Mouse (Mus musculus): ENCODE measurements around the gene Smpdl3b.
A peak's percentile ranks its signal among the peaks of the same experiment; 100 is the strongest.

GRCm38 (mm10) chr4:132806620-132807191 lies 49.7 kb upstream of the Smpdl3b start:
- TF ChIP-seq CHD2 (IDR thresholded peaks at IDR 0.05; ENCODE audit: low read length) (no peak), CHD1 (IDR thresholded peaks at IDR 0.05; ENCODE audit: low read depth, low read length) (no peak), POLR2A (IDR thresholded peaks at IDR 0.05; ENCODE audit: control insufficient read depth in 1 of 2, insufficient read depth in 1 of 2, low read depth in 1 of 2, low read length in 2 of 2, poor library complexity in 1 of 2) (no peak), CTCF (IDR thresholded peaks at IDR 0.05 in 2 of 3, conservative IDR thresholded peaks at IDR 0.05 in 1 of 3; ENCODE audit: control insufficient read depth in 1 of 3, insufficient read depth in 1 of 3, low read depth in 2 of 3, low read length in 3 of 3, poor library complexity in 1 of 3, severe bottlenecking in 1 of 3) (no peak), MAFK (IDR thresholded peaks at IDR 0.05; ENCODE audit: borderline replicate concordance, low read depth, low read length) (0 out of 2 replicates have a peak, but pooled peaks have one; percentile 13), NELFE (IDR thresholded peaks at IDR 0.05; ENCODE audit: low read depth, low read length) (no peak), TAL1 (IDR thresholded peaks at IDR 0.05; ENCODE audit: low read length) (no peak), RCOR1 (IDR thresholded peaks at IDR 0.05; ENCODE audit: low read depth, low read length) (no peak), HCFC1 (IDR thresholded peaks at IDR 0.05; ENCODE audit: low read depth, low read length) (0 out of 2 replicates have a peak, but pooled peaks have one; percentile 18), NRF1 (IDR thresholded peaks at IDR 0.05; ENCODE audit: insufficient read depth, low read depth, low read length, poor library complexity, severe bottlenecking) (no peak), MAZ (IDR thresholded peaks at IDR 0.05; ENCODE audit: low read depth, low read length) (no peak), BHLHE40 (IDR thresholded peaks at IDR 0.05; ENCODE audit: borderline replicate concordance, low read depth, low read length) (no peak)

All from MEL (cell line).